Mouse (Mus musculus): ENCODE measurements at regions not wholly inside any gene's neighbourhood (a gene's known extent, or its start where the extent isn't known, plus 50 kb on each side); places are given as distances from the start of the nearest gene placed in this dataset.

DNA sequence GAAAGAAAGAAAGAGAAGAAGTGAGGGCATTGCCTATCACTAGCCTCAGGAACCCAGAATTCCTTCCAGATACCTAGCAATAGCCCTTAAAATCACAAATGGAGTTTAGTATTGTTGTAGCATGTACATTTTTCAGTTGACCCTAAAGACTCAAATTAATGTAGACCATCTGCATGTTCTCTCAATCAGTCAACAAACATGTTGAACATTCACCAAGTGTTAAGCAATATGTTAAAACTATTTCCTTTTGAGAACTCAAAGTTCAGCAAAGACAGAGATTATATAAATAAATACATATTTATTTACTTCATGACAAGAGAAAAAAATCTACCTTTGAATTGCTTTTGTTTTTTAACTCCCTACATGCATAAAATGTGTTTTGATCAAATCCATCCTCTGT is 185.4 kb upstream of the Ttc14 start:
- no peak for TF ChIP-seq USF1 (IDR thresholded peaks at IDR 0.05; ENCODE audit: low read depth, low read length)
- no peak for TF ChIP-seq POLR2A (IDR thresholded peaks at IDR 0.05; ENCODE audit: low read depth, low read length)
- TF ChIP-seq CTCF (conservative IDR thresholded peaks at IDR 0.05 in 1 of 2, IDR thresholded peaks at IDR 0.05 in 1 of 2; ENCODE audit: low read depth in 2 of 2, low read length in 2 of 2): no peak
- no peak for TF ChIP-seq MAFK (IDR thresholded peaks at IDR 0.05; ENCODE audit: insufficient replicate concordance, low read length)
- no peak for TF ChIP-seq GABPA (IDR thresholded peaks at IDR 0.05; ENCODE audit: insufficient replicate concordance, low read depth, low read length)
- TF ChIP-seq JUND (conservative IDR thresholded peaks at IDR 0.05; ENCODE audit: low read depth, low read length): no peak
- TF ChIP-seq SIN3A (IDR thresholded peaks at IDR 0.05; ENCODE audit: low read length): no peak
- no peak for TF ChIP-seq ZKSCAN1 (IDR thresholded peaks at IDR 0.05; ENCODE audit: borderline replicate concordance, low read depth, low read length)
